Mouse (Mus musculus) midbrain, postnatal 0 days (tissue): ENCODE results near the gene Hist2h2bb. TPM values are rescaled to one million over a fixed set of nuclear protein-coding genes. Genes with fewer than 3 reads are reported as not detected.
"Not testable (repeated sequence)": the region's sequence is repeated elsewhere in the genome, so short reads cannot be mapped to it uniquely, and the experiment has no call there.

Experiments used
- ATAC-seq: fragments of 200-750 bp; cut with Nextera tagmentation; 2 replicates; pipeline ENCODE4 v1.8.0; 2017; ENCODE audit warnings: moderate number of reproducible peaks, mild to moderate bottlenecking, moderate TSS enrichment, moderate library complexity; ENCODE audit not compliant: low FRiP score
- DNase-seq: peaks from one replicate; pipeline ENCODE4 v3.0.0-alpha.2; 2015; ENCODE audit warnings: low spot score
- H3K27ac ChIP-seq: fragments of 300-500 bp; sonication (generic); 2 replicates; pipeline ENCODE4 v1.5.1; 2014; ENCODE audit warnings: low read depth, mild to moderate bottlenecking, low read length, mixed read lengths
- H3K27me3 ChIP-seq: fragments of 300-500 bp; sonication (generic); 2 replicates; pipeline ENCODE4 v1.6.1; 2014; ENCODE audit warnings: low read length, control low read depth, mixed read lengths; ENCODE audit not compliant: insufficient read depth
- H3K36me3 ChIP-seq: fragments of 300-500 bp; sonication (generic); 2 replicates; pipeline ENCODE4 v1.6.1; 2014; ENCODE audit warnings: low read length, control low read depth, mixed read lengths; ENCODE audit not compliant: insufficient read depth
- H3K4me1 ChIP-seq: fragments of 300-500 bp; sonication (generic); 2 replicates; pipeline ENCODE4 v1.6.1; 2014; ENCODE audit warnings: mild to moderate bottlenecking, control low read depth, antibody characterized with exemption, low read length, mixed read lengths; ENCODE audit not compliant: insufficient read depth
- H3K4me2 ChIP-seq: fragments of 300-500 bp; sonication (generic); 2 replicates; pipeline ENCODE4 v1.6.1; 2014; ENCODE audit warnings: low read depth, mild to moderate bottlenecking, low read length, mixed read lengths; ENCODE audit not compliant: poor library complexity, severe bottlenecking
- H3K4me3 ChIP-seq: fragments of 300-500 bp; sonication (generic); 2 replicates; pipeline ENCODE4 v1.5.1; 2014; ENCODE audit warnings: low read depth, mild to moderate bottlenecking, low read length, moderate library complexity
- H3K9ac ChIP-seq: fragments of 300-500 bp; sonication (generic); replicated peaks from 2 replicates; pipeline ENCODE4 v1.6.1; 2014; ENCODE audit warnings: mild to moderate bottlenecking, low read length, moderate library complexity, mixed read lengths; ENCODE audit not compliant: poor library complexity, severe bottlenecking
- H3K9me3 ChIP-seq: fragments of 300-500 bp; sonication (generic); 2 replicates; pipeline ENCODE4 v1.6.1; 2016; ENCODE audit warnings: low read length, control low read depth
- CTCF ChIP-seq: IDR thresholded peaks from 2 replicates; pipeline ENCODE4 v1.5.1; 2016; ENCODE audit warnings: antibody characterized with exemption, mild to moderate bottlenecking
- WGBS: fragments of 180-500 bp; shearing (Covaris S2); extraction: QIAGEN DNeasy Blood & Tissue Kit; methylation state at CpG from one replicate; pipeline ENCODE4 v1.1.7; 2014; 5-methylcytosine and 5-hydroxymethylcytosine counted together
- polyA plus RNA-seq: library from polyadenylated mRNA; unstranded; fragments of >200 nt; fragmentation: Nextera tagmentation; extraction: Ambion mirVana; gene quantifications from 2 replicates; pipeline ENCODE4 v1.2.1, GENCODE M21; 2015
- total RNA-seq: library from RNA; depleted of rRNA; stranded (reverse); fragments of >200 nt; gene quantifications from 2 replicates; pipeline ENCODE4 v1.2.3, GENCODE M21; 2014

Gene Hist2h2bb
- total and polyA plus RNA-seq, 2 experiments from 2014 or later: 1.7 to 343 TPM

DNA sequence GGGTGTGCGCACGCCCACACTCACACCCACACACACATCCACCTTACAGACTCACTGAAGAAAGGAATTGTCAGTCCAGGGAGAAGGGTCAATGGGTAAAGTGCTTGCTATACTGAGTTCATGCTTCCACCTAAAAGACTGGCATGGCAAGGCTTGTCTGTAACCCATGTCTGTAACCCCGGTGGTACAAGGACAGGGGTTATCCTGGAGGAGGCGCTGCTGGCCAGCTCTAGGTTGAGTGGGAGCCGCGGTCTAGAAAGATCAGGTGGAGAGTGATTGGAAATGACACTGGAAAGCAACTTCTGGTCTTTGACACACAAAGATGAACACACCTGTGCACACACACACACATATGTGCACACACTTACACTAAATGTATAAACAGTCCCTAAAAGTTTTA is 11.1 kb downstream of the Hist2h2bb start:
- no peaks in the 10 kb centered on the region for H3K4me1 ChIP-seq
- H3K9ac ChIP-seq: no peak overlapping the region
- WGBS: 47% methylated on average over 6 of the region's 6 CpGs
- no peak overlapping the region for H3K4me2 ChIP-seq
- H3K27me3 ChIP-seq: peaks cover 11% of the 10 kb centered on the region; the same call in 1 of the 2 replicates
- DNase-seq (no peak), ATAC-seq (no peak)
- no peak overlapping the region for H3K27ac ChIP-seq
- no peaks in the 10 kb centered on the region for H3K36me3 ChIP-seq
- no peaks in the 10 kb centered on the region for H3K9me3 ChIP-seq
- no peak overlapping the region for H3K4me3 ChIP-seq
- no peak for TF ChIP-seq CTCF

DNA sequence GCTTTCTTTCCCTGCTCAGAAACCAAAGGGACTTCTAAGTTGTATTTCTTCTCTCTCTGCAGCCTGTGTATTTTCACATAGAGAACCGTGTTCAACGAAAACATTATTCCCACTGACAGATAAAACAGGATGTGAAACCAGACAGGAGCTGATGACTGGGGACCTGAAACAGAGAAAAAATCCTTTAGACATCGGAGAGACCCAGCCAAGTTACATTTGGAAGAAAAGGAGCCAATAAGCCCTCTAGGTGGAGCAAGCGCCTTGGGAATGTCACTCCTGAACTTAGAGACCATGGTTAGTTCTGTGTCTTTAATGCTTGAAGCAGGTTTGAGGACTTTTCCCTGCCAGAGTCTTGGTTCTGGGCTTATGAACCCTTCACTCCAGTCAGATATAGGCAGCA is 14.9 kb downstream of the Hist2h2bb start:
- no peaks in the 10 kb centered on the region for H3K36me3 ChIP-seq
- H3K4me2 ChIP-seq: no peak overlapping the region
- no peak overlapping the region for H3K4me3 ChIP-seq
- no peaks in the 10 kb centered on the region for H3K4me1 ChIP-seq
- H3K9me3 ChIP-seq: no peaks in the 10 kb centered on the region
- peak; percentile 79 for TF ChIP-seq CTCF
- H3K9ac ChIP-seq: no peak overlapping the region
- ATAC-seq: no peak
- peaks cover 11% of the 10 kb centered on the region; the same call in 1 of the 2 replicates for H3K27me3 ChIP-seq
- WGBS: 23% methylated on average over 4 of the region's 4 CpGs
- no peak overlapping the region for H3K27ac ChIP-seq
- DNase-seq: peak; percentile 76

- not testable (repeated sequence) for H3K27ac ChIP-seq, ATAC-seq, H3K4me3 ChIP-seq, H3K9me3 ChIP-seq, H3K9ac ChIP-seq, H3K4me2 ChIP-seq, H3K36me3 ChIP-seq, DNase-seq, H3K4me1 ChIP-seq
- 90% methylated on average over 11 of the region's 11 CpGs for WGBS
- peak; percentile 77 for TF ChIP-seq CTCF
- peaks cover 11% of the 10 kb centered on the region; the same call in 1 of the 2 replicates for H3K27me3 ChIP-seq
Measured at GRCm38 (mm10) chr3:96287334-96287733, 17.8 kb downstream of the Hist2h2bb start.

- Histone ChIP-seq H3K4me3 (no peak overlapping the region), H3K4me1 (no peaks in the 10 kb centered on the region), H3K9ac (no peak overlapping the region), H3K27ac (no peak overlapping the region), H3K36me3 (no peaks in the 10 kb centered on the region), H3K9me3 (no peaks in the 10 kb centered on the region), H3K4me2 (no peak overlapping the region), H3K27me3 (peaks cover 1% of the 10 kb centered on the region; the same call in 1 of the 2 replicates)
- no peak for ATAC-seq
- TF ChIP-seq CTCF: no peak
- 80% methylated on average over 3 of the region's 3 CpGs for WGBS
- DNase-seq: no peak
Measured at GRCm38 (mm10) chr3:96289201-96289600, 19.6 kb downstream of the Hist2h2bb start.

DNA sequence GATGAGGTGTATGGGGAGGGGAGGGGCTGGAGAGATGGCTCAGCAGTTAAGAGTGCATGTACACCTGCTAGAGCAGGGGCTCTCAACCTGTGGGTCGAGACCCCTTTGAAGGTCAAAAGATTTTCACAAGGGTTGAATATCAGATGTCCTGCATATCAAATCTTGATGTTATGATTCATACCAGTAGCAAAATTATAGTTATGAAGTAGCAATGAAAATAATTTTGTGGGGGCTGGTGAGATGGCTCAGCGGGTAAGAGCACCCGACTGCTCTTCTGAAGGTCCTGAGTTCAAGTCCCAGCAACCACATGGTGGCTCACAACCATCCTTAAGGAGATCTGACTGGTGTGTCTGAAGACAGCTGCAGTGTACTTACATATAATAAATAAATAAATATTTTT is 21.2 kb downstream of the Hist2h2bb start:
- H3K9ac ChIP-seq, H3K27ac ChIP-seq, H3K4me1 ChIP-seq, H3K36me3 ChIP-seq, DNase-seq, H3K27me3 ChIP-seq, H3K4me3 ChIP-seq, H3K4me2 ChIP-seq, H3K9me3 ChIP-seq, ATAC-seq: not testable (repeated sequence)
- WGBS: 96% methylated on average over 3 of the region's 3 CpGs

DNA sequence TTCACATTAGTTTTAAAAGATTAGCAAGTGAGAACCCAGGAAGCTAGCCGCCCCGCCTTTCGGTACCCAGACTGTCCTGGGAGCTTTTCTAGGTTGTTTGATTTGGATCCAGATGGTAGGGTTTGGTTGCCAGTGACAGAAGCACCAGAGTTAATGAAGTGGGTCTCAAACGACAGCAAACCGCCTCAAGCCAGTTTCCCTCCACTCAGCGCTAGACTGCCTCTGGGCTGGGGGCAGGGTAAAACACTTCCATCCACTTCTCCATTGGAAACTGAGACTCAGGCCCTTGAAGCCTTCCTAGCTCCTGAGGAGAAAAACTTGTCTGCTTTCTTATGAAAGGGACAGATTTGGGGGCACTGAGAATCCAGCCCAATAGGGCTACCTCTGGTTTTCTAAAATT is 23.1 kb downstream of the Hist2h2bb start:
- no peak overlapping the region for H3K4me3 ChIP-seq
- no peaks in the 10 kb centered on the region for H3K36me3 ChIP-seq
- H3K9ac ChIP-seq: no peak overlapping the region
- no peaks in the 10 kb centered on the region for H3K27me3 ChIP-seq
- no peaks in the 10 kb centered on the region for H3K9me3 ChIP-seq
- ATAC-seq (no peak), DNase-seq (no peak)
- H3K4me2 ChIP-seq: no peak overlapping the region
- WGBS: 68% methylated on average over 6 of the region's 6 CpGs
- TF ChIP-seq CTCF: no peak
- H3K27ac ChIP-seq: no peak overlapping the region
- H3K4me1 ChIP-seq: no peaks in the 10 kb centered on the region
